Mouse (Mus musculus): Measurements from ENCODE around the gene Ddit4l. TPM values are rescaled to one million over a fixed set of nuclear protein-coding genes. Genes with fewer than 3 reads are reported as not detected.
A peak's percentile ranks its signal among the peaks of the same experiment; 100 is the strongest.

The Ddit4l gene
- total and polyA plus RNA-seq, 3 experiments: 2.6 to 11.3 (median 2.8) TPM

- no peak; the same call in 1 of the 2 replicates for TF ChIP-seq HCFC1 (IDR thresholded peaks at IDR 0.05; ENCODE audit: low read depth, low read length)
- no peak for TF ChIP-seq RAD21 (IDR thresholded peaks at IDR 0.05; ENCODE audit: low read depth, low read length)
- TF ChIP-seq ETS1 (conservative IDR thresholded peaks at IDR 0.05; ENCODE audit: low read depth, low read length): peak; percentile 27; the same call in 1 of the 2 replicates
- TF ChIP-seq PAX5 (IDR thresholded peaks at IDR 0.05; ENCODE audit: low read length): no peak
- no peak for TF ChIP-seq RCOR1 (conservative IDR thresholded peaks at IDR 0.05; ENCODE audit: low read depth, low read length)
- peak; percentile 35; the same call in 1 of the 2 replicates for TF ChIP-seq POLR2A (IDR thresholded peaks at IDR 0.05; ENCODE audit: low read depth, low read length)
- peak; percentile 78; the same call in 1 of the 2 replicates for TF ChIP-seq CHD1 (IDR thresholded peaks at IDR 0.05; ENCODE audit: low read depth, low read length)
- peak; percentile 90 for TF ChIP-seq MAX (IDR thresholded peaks at IDR 0.05; ENCODE audit: low read length)
- TF ChIP-seq GABPA (IDR thresholded peaks at IDR 0.05; ENCODE audit: insufficient replicate concordance, low read depth, low read length): no peak
Measured at GRCm38 (mm10) chr3:137610457-137611109, 10.8 kb upstream of the Ddit4l start (continued).

GRCm38 (mm10) chr3:137611110-137611857, 10.1 kb upstream of the Ddit4l start:
- TF ChIP-seq POLR2A (IDR thresholded peaks at IDR 0.05; ENCODE audit: low read depth, low read length) (0 out of 2 replicates have a peak, but pooled peaks have one; percentile 37), MYC (IDR thresholded peaks at IDR 0.05; ENCODE audit: low read depth, low read length) (peak; percentile 51; the same call in 1 of the 2 replicates), TCF12 (IDR thresholded peaks at IDR 0.05; ENCODE audit: low read depth, low read length) (no peak; the same call in 1 of the 2 replicates)
- H3K4me3 ChIP-seq (replicated peaks in 1 of 3; ENCODE audit: low read depth in 2 of 3, low read length in 2 of 3, poor library complexity in 1 of 3): peak overlapping the region; percentile 18 to 30 (median 23)
- dilution Hi-C loops (cut with MboI; ENCODE audit: extremely low pct_ligation_motif_present, extremely low pct_unique_long_range_greater_than_20kb, low sequenced_read_pairs): no loop called here

GRCm38 (mm10) chr3:137611981-137612380, 9.4 kb upstream of the Ddit4l start:
- H3K27ac ChIP-seq (ENCODE audit: insufficient read depth, low read depth): no peak overlapping the region
- H3K9me3 ChIP-seq (replicated peaks; ENCODE audit: low read length): no peaks in the 10 kb centered on the region
- no peak overlapping the region for H3K9ac ChIP-seq (ENCODE audit: insufficient read depth, low read depth)
- no peak for DNase-seq (ENCODE audit: extremely low read depth)
- TF ChIP-seq KAT2A (IDR thresholded peaks at IDR 0.05; ENCODE audit: insufficient replicate concordance, low read length) (no peak), TCF12 (IDR thresholded peaks at IDR 0.05; ENCODE audit: low read depth, low read length) (no peak), POLR2AphosphoS2 (IDR thresholded peaks at IDR 0.05; ENCODE audit: low read depth, low read length) (no peak), BHLHE40 (IDR thresholded peaks at IDR 0.05; ENCODE audit: low read depth, low read length) (no peak), EP300 (IDR thresholded peaks at IDR 0.05; ENCODE audit: low read length) (no peak)
- dilution Hi-C loops (cut with MboI; ENCODE audit: extremely low pct_ligation_motif_present, extremely low pct_unique_long_range_greater_than_20kb, low sequenced_read_pairs): no loop called here
- no peak overlapping the region for H3K4me2 ChIP-seq (ENCODE audit: insufficient read depth, low read depth, poor library complexity, severe bottlenecking)
- H3K27me3 ChIP-seq (replicated peaks): no peaks in the 10 kb centered on the region
- H3K4me1 ChIP-seq (ENCODE audit: control insufficient read depth in 1 of 2, insufficient read depth in 2 of 2): peaks cover 0 to 18% of the 10 kb centered on the region in 2 experiments; a peak in 2 of 4 replicates
- H3K4me3 ChIP-seq (replicated peaks in 1 of 3; ENCODE audit: low read depth in 2 of 3, low read length in 2 of 3, poor library complexity in 1 of 3): no peak overlapping the region
- H3K36me3 ChIP-seq (replicated peaks in 1 of 2; ENCODE audit: control insufficient read depth in 1 of 2, insufficient read depth in 1 of 2, low read length in 1 of 2): no peaks in the 10 kb centered on the region
- in situ Hi-C loops (cut with MboI; ENCODE audit: low pct_ligation_motif_present, low pct_unique_long_range_greater_than_20kb, low sequenced_read_pairs): no loop called here
- no peaks in the 10 kb centered on the region for H3K79me2 ChIP-seq (replicated peaks; ENCODE audit: control insufficient read depth, extremely low read depth, insufficient read depth, poor library complexity, severe bottlenecking)

More at GRCm38 (mm10) chr3:137611110-137611857, 10.1 kb upstream of the Ddit4l start:
- peaks cover 0 to 18% of the 10 kb centered on the region in 2 experiments; a peak in 2 of 4 replicates for H3K4me1 ChIP-seq (ENCODE audit: control insufficient read depth in 1 of 2, insufficient read depth in 2 of 2)
- H3K27ac ChIP-seq (ENCODE audit: insufficient read depth, low read depth): no peak overlapping the region
- H3K9me3 ChIP-seq (replicated peaks; ENCODE audit: low read length): no peaks in the 10 kb centered on the region
- no peaks in the 10 kb centered on the region for H3K79me2 ChIP-seq (replicated peaks; ENCODE audit: control insufficient read depth, extremely low read depth, insufficient read depth, poor library complexity, severe bottlenecking)
- H3K36me3 ChIP-seq (replicated peaks in 1 of 2; ENCODE audit: control insufficient read depth in 1 of 2, insufficient read depth in 1 of 2, low read length in 1 of 2): no peaks in the 10 kb centered on the region
- peak overlapping the region; percentile 85 for H3K4me2 ChIP-seq (ENCODE audit: insufficient read depth, low read depth, poor library complexity, severe bottlenecking)
- H3K9ac ChIP-seq (ENCODE audit: insufficient read depth, low read depth): peak overlapping the region; percentile 80
- in situ Hi-C loops (cut with MboI; ENCODE audit: low pct_ligation_motif_present, low pct_unique_long_range_greater_than_20kb, low sequenced_read_pairs): no loop called here
- no peaks in the 10 kb centered on the region for H3K27me3 ChIP-seq (replicated peaks)
- no peak for DNase-seq (ENCODE audit: extremely low read depth)
